Mouse (Mus musculus) small intestine, adult 2 months (tissue): ENCODE measurements around the gene Smad6. TPM values are rescaled to one million over a fixed set of nuclear protein-coding genes. Genes with fewer than 3 reads are reported as not detected.

Source experiments
- H3K27ac ChIP-seq: fragments of 200-500 bp; 2 replicates; pipeline ENCODE4 v1.5.1; 2012; ENCODE audit warnings: low read depth, low read length, control low read depth, inconsistent platforms; ENCODE audit not compliant: insufficient read depth
- H3K27me3 ChIP-seq: fragments of 200-500 bp; 2 replicates; pipeline ENCODE4 v1.6.1; 2012; ENCODE audit warnings: mild to moderate bottlenecking, moderate library complexity, low read length, inconsistent platforms; ENCODE audit not compliant: control insufficient read depth, insufficient read depth
- H3K36me3 ChIP-seq: fragments of 200-500 bp; 2 replicates; pipeline ENCODE4 v1.6.1; 2012; ENCODE audit warnings: mild to moderate bottlenecking, low read length, control low read depth, inconsistent platforms; ENCODE audit not compliant: control insufficient read depth, insufficient read depth
- H3K4me1 ChIP-seq: fragments of 200-500 bp; 2 replicates; pipeline ENCODE4 v1.6.1; 2012; ENCODE audit warnings: low read length, inconsistent platforms, mixed read lengths; ENCODE audit not compliant: control insufficient read depth, insufficient read depth, insufficient read length
- H3K4me3 ChIP-seq: fragments of 200-500 bp; 2 replicates; pipeline ENCODE4 v1.5.1; 2012; ENCODE audit warnings: low read depth, mild to moderate bottlenecking, control low read depth, inconsistent platforms, low read length, moderate library complexity
- CTCF ChIP-seq: fragments of 200-500 bp; IDR thresholded peaks from 2 replicates; pipeline ENCODE4 v1.5.1; 2012; ENCODE audit warnings: low read depth, mild to moderate bottlenecking, control low read depth, inconsistent platforms, low read length, moderate library complexity, mixed read lengths; ENCODE audit not compliant: insufficient replicate concordance, insufficient read length; ENCODE audit errors: extremely low read depth
- POLR2A ChIP-seq: fragments of 200-500 bp; IDR thresholded peaks from 2 replicates; pipeline ENCODE4 v1.6.1; 2012; ENCODE audit warnings: low read depth, mild to moderate bottlenecking, control low read depth, inconsistent platforms, low read length, moderate library complexity
- WGBS: fragments of 180-500 bp; shearing (Covaris S2); methylation state at CpG from one replicate; pipeline ENCODE4 v1.1.7; 2018; 5-methylcytosine and 5-hydroxymethylcytosine counted together
- polyA plus RNA-seq: library from polyadenylated mRNA; depleted of rRNA; stranded (reverse); fragments of >200 nt; gene quantifications from 2 replicates; pipeline ENCODE4 v1.2.3, GENCODE M21; 2012

Gene Smad6
- polyA plus RNA-seq, 1 experiment: 90.4 TPM

DNA sequence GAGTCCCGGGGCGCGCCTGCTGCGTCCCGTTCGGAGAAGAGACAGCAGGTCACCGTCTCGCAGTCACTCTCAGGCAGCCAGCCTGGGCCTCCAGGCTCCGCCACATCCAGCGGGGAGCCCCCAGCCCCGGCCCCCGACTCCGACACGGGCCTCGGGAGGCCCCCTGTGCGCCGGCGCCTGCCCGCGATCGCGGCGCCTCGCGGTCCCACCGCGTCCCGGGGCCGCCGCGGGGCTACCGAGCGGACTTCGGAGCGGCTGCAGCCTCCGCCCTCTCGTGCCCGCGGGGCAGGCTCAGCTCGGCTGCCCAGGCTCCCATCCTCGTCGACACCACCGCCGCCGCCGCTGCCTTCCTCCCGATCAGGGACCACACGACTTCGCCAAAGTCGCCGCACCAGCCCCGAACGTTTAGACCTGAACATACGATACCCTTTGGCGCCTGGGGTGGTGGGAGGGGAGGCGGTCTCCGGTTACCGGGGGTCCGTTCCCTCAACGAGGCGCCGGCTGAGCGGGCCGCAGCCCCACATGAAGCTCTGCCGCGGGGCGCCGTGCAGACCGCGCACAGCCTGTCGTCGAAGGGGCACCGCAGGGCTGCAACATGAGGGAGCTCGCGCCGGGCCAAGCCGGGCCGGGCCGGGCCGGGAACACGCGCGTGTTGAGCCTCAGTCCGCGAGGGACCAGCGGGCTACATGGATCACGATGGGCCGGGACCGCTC is 1.1 kb downstream of the Smad6 start:
- H3K4me1 ChIP-seq: peaks cover 15% of the 10 kb centered on the region
- TF ChIP-seq CTCF: no peak
- TF ChIP-seq POLR2A: no peak
- H3K27ac ChIP-seq: peak overlapping the region; percentile 70
- WGBS: 1% methylated on average over 89 of the region's 89 CpGs
- no peaks in the 10 kb centered on the region for H3K36me3 ChIP-seq
- H3K4me3 ChIP-seq: peak overlapping the region; percentile 73
- no peaks in the 10 kb centered on the region for H3K27me3 ChIP-seq

DNA sequence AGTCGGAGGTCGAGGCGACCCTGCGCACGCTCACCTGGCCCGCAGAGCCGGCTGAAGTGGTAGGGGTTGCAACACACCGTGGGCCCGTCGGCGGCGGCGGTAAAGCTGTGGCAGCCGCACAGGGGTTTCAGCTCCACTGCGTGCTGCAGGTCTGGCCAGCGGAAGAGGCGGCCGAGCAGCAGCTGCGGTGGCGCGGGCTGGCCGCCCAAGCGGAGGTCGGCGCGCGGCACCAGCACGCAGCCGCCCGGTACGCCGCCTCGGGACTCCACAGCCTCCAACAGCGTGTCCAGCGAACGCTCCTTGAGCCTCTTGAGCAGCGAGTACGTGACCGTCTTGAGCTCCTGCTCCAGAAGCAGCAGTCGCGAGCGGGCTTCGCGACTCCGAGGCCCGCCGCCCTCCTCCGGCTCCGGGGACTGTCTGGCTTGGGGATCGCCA is 1.7 kb downstream of the Smad6 start:
- TF ChIP-seq CTCF: no peak
- TF ChIP-seq POLR2A: no peak
- peak overlapping the region; percentile 70 for H3K27ac ChIP-seq
- peak overlapping the region; percentile 73 for H3K4me3 ChIP-seq
- H3K4me1 ChIP-seq: peaks cover 11% of the 10 kb centered on the region
- no peaks in the 10 kb centered on the region for H3K27me3 ChIP-seq
- 1% methylated on average over 50 of the region's 50 CpGs for WGBS
- H3K36me3 ChIP-seq: no peaks in the 10 kb centered on the region

DNA sequence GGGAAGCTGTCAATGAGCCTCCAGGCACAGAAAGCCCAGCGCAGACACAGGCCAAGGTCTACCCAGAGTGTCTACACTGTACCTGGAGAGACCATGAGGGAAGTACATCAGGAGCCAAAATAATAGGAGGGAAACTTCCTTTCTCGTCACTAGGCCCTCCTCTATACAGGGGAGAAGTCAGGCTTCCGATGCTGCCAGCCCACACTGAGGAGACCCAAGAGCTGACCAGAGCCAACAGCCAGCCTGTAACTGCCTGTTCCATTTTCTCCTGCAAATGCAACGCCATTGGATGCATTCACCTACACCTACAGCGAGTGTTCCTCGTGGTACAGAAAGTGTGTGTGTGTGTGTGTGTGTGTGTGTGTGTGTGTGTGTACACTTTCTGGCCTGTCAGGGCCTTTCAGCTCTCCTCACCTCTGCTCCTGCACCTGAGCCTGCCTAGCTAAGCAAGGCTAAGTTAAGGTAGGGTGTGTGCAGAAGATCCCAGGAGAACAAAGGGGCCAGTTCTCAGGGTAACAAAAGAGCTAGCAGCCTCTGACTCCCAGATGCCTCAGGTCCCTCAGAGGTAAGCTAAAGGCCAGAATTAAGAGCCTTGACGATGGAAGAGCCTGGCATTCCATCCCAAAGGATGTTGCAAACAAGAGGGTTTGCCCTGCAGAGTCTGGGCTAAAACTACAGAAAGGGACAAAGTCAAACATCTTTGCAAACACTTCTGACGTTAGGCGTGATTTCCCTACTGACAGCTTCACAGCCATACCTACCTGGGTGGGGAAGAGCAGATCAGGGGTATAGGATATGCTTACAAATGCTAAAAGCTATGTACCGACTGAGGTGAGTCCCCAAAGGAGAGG is 2.6 kb downstream of the Smad6 start:
- no peaks in the 10 kb centered on the region for H3K27me3 ChIP-seq
- 26% methylated on average over 10 of the region's 10 CpGs for WGBS
- peak overlapping the region; percentile 73 for H3K4me3 ChIP-seq
- peak overlapping the region; percentile 11 for H3K27ac ChIP-seq
- TF ChIP-seq POLR2A (no peak), CTCF (no peak)
- peaks cover 13% of the 10 kb centered on the region for H3K4me1 ChIP-seq
- no peaks in the 10 kb centered on the region for H3K36me3 ChIP-seq

DNA sequence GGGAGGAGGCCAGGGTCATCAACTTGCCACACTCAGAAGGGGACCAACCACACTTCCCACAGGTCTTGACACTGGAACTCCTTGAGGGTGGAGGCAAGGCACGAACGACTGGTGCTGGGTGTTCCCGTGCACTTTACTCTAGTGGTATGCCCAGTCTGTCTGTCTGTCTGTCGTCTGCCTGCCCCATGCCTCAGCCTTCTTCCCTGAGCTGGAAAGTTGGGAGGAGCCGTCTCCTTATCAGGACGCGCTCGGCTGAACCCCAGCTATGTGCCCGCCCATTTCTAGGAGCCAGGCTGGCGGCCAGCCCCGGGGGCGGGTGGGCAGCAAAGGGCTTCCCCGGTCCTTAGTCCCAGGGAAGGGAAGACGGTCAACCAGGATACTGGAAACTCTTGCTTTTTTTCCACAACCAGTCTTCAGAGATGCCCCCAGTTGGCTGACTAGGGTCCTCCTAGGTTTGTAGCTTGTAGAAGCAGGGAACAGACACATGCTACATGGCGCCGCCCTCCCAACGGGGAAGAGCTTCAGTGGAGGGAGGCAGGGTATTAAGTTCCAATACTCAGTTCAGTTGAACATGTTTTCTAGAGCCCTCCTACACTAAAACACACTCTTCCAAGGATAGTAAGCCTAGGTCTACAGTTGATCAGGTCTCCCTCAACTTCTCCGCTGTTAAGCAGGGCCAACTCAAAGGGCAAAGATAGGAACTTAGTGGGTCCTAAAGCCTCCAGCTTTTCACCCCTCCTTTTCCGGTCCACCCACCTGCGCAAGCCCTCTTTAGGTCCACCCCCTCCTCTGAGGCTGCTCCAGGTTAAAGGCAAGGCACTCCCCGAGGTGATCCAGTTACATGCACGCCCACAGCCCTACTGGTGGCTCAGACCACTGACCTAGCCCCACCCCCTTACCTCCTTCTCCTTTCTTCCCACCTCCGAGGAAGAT is 3.7 kb downstream of the Smad6 start:
- Histone ChIP-seq H3K36me3 (peaks cover under 1% of the 10 kb centered on the region; the same call in 1 of the 2 replicates), H3K4me3 (peak overlapping the region; percentile 73), H3K27me3 (no peaks in the 10 kb centered on the region), H3K4me1 (peaks cover 10% of the 10 kb centered on the region), H3K27ac (peak overlapping the region; percentile 68)
- TF ChIP-seq CTCF (no peak), POLR2A (peak; percentile 70; the same call in 1 of the 2 replicates)
- WGBS: 6% methylated on average over 23 of the region's 23 CpGs

DNA sequence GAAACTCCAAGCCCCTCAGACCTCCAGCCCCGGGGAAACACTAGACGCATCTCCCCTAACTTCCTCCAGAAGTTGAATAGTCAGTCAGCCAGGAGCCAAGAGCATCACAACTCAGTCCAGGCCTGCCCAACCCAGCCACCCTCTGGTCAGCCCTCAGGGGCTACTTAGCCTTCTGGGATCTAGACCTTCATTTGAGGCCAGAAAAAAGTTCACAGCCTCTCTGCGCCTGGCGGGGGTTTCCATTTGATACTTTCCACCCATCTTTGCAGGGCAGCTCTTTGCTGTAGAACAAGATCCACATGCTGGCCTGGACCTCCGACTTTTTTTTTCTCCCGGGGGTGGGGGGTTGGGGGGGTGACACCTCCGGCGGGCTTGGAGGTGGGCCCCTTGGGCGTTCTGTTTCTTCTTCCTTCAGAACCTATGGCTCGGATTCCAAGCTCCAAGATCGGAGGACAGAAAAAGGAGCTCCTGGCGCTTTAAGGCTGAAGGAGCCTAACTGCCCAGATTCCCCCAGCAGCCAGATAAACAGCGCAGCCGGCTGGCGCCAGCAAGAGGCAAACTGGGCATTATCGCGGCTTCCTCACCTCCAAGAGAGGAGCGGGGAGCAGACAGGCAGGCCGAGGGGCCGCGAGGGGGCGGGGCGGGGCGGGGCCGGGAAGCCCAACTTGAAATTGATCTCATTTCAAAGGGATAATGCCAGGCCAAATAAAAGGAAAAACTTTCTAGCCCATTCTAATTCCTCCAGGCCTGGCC is 5.0 kb downstream of the Smad6 start:
- H3K4me1 ChIP-seq: peaks cover 9% of the 10 kb centered on the region
- peak overlapping the region; percentile 31 for H3K4me3 ChIP-seq
- WGBS: 10% methylated on average over 25 of the region's 25 CpGs
- no peak overlapping the region for H3K27ac ChIP-seq
- H3K27me3 ChIP-seq: no peaks in the 10 kb centered on the region
- no peak for TF ChIP-seq POLR2A
- no peak for TF ChIP-seq CTCF
- H3K36me3 ChIP-seq: peaks cover 12% of the 10 kb centered on the region

DNA sequence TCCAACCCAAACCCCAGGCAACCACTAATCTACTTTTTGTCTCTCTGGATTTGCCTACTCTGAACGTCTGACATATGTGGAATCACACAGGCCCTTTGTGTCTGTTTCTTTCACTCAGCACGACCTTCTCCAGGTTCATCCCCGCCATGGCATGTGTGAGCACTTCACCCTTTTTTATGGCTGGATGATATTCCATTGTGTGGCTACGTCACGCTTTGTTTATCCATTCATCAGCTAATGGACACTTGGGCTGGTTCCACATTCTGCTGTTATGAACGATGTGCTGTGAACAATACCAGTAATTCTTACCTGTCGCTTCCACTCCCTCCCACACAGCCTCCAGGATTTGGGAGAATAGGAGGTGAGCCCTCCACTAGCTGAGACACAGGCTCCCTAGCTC is 5.8 kb downstream of the Smad6 start:
- Histone ChIP-seq H3K4me3 (no peak overlapping the region), H3K27me3 (no peaks in the 10 kb centered on the region), H3K4me1 (peaks cover 9% of the 10 kb centered on the region), H3K36me3 (peaks cover 19% of the 10 kb centered on the region), H3K27ac (no peak overlapping the region)
- TF ChIP-seq POLR2A (no peak), CTCF (no peak)
- 52% methylated on average over 7 of the region's 7 CpGs for WGBS
